Mouse (Mus musculus) hindbrain, embryonic 12.5 days (tissue): ENCODE results near the gene 1700015F17Rik. TPM values are rescaled to one million over a fixed set of nuclear protein-coding genes. Genes with fewer than 3 reads are reported as not detected.
A peak's percentile ranks its signal among the peaks of the same experiment; 100 is the strongest.

Source experiments
- ATAC-seq: fragments of 200-750 bp; cut with Nextera tagmentation; 2 replicates; pipeline ENCODE4 v1.8.0; 2017; ENCODE audit warnings: moderate TSS enrichment; ENCODE audit not compliant: low FRiP score
- H3K27ac ChIP-seq: fragments of 300-500 bp; sonication (generic); 2 replicates; pipeline ENCODE4 v1.5.1; 2016; ENCODE audit warnings: mild to moderate bottlenecking
- H3K27me3 ChIP-seq: fragments of 300-500 bp; sonication (generic); 2 replicates; pipeline ENCODE4 v1.6.1; 2016; ENCODE audit warnings: mild to moderate bottlenecking
- H3K36me3 ChIP-seq: fragments of 300-500 bp; sonication (generic); 2 replicates; pipeline ENCODE4 v1.6.1; 2016; ENCODE audit warnings: mild to moderate bottlenecking
- H3K4me1 ChIP-seq: fragments of 300-500 bp; sonication (generic); 2 replicates; pipeline ENCODE4 v1.6.1; 2016
- H3K4me2 ChIP-seq: fragments of 300-500 bp; sonication (generic); replicated peaks from 2 replicates; pipeline ENCODE4 v1.6.1; 2016; ENCODE audit warnings: mild to moderate bottlenecking
- H3K4me3 ChIP-seq: fragments of 300-500 bp; sonication (generic); 2 replicates; pipeline ENCODE4 v1.5.1; 2016; ENCODE audit warnings: mild to moderate bottlenecking
- H3K9ac ChIP-seq: fragments of 300-500 bp; sonication (generic); 2 replicates; pipeline ENCODE4 v1.6.1; 2016; ENCODE audit warnings: mild to moderate bottlenecking, moderate library complexity
- H3K9me3 ChIP-seq: fragments of 300-500 bp; sonication (generic); replicated peaks from 2 replicates; pipeline ENCODE4 v1.6.1; 2016; ENCODE audit warnings: mild to moderate bottlenecking
- WGBS: fragments of 180-500 bp; shearing (Covaris S2); methylation state at CpG from one replicate; pipeline ENCODE4 v1.1.7; 2016; 5-methylcytosine and 5-hydroxymethylcytosine counted together
- polyA plus RNA-seq: library from polyadenylated mRNA; unstranded; fragments of >200 nt; fragmentation: Nextera tagmentation; extraction: Ambion mirVana; gene quantifications from 2 replicates; pipeline ENCODE4 v1.2.1, GENCODE M21; 2016

The 1700015F17Rik gene
- polyA plus RNA-seq, 1 experiment from 2014 or later: not detected

- Histone ChIP-seq H3K4me2 (no peak overlapping the region), H3K9ac (no peak overlapping the region), H3K27ac (no peak overlapping the region), H3K4me3 (no peak overlapping the region), H3K4me1 (no peaks in the 10 kb centered on the region), H3K9me3 (no peaks in the 10 kb centered on the region), H3K27me3 (no peaks in the 10 kb centered on the region), H3K36me3 (no peaks in the 10 kb centered on the region)
- WGBS: 85% methylated on average over 4 of the region's 4 CpGs
- peak; percentile 36; the same call in 1 of the 2 replicates for ATAC-seq
Observed at GRCm38 (mm10) chr5:5495042-5495441, 16.1 kb upstream of the 1700015F17Rik start.

- WGBS: 41% methylated on average over 16 of the region's 16 CpGs
- peak; percentile 67 for ATAC-seq
Observed at GRCm38 (mm10) chr5:5494269-5495005, 15.5 kb upstream of the 1700015F17Rik start.

GRCm38 (mm10) chr5:5492163-5492562 is 13.2 kb upstream of the 1700015F17Rik start:
- Histone ChIP-seq H3K27me3 (no peaks in the 10 kb centered on the region), H3K4me2 (no peak overlapping the region), H3K9ac (no peak overlapping the region), H3K9me3 (no peaks in the 10 kb centered on the region), H3K36me3 (no peaks in the 10 kb centered on the region), H3K27ac (no peak overlapping the region), H3K4me1 (no peaks in the 10 kb centered on the region), H3K4me3 (no peak overlapping the region)
- ATAC-seq: no peak
- over 99% methylated on average over 4 of the region's 4 CpGs for WGBS

More at GRCm38 (mm10) chr5:5494269-5495005, 15.5 kb upstream of the 1700015F17Rik start:
- H3K27ac ChIP-seq: no peak overlapping the region
- H3K27me3 ChIP-seq: no peaks in the 10 kb centered on the region
- H3K36me3 ChIP-seq: no peaks in the 10 kb centered on the region
- H3K4me3 ChIP-seq: no peak overlapping the region
- H3K4me2 ChIP-seq: no peak overlapping the region
- no peaks in the 10 kb centered on the region for H3K9me3 ChIP-seq
- H3K9ac ChIP-seq: no peak overlapping the region
- no peaks in the 10 kb centered on the region for H3K4me1 ChIP-seq

DNA sequence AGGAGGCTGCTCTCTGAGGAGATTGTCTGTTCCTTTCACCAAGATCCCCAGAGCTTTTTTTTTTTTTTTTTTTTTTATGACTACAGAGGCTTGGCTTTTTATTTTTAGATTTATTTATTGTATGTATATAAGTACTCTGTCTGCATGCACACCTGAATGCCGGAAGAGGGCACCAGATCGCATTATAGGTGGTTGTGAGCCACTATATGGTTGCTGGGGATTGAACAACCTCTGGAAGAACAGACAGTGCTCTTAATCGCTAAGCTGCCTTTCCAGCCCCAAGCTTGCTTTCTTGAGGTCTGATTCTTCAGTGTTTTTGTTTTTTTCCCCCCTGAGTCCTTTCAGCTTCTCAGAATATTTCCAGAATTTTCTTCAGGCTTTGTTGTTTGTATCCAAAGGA is 7.1 kb upstream of the 1700015F17Rik start:
- WGBS: 26% methylated on average over 3 of the region's 3 CpGs
- no peaks in the 10 kb centered on the region for H3K27me3 ChIP-seq
- H3K27ac ChIP-seq: no peak overlapping the region
- ATAC-seq: no peak
- no peaks in the 10 kb centered on the region for H3K4me1 ChIP-seq
- H3K9ac ChIP-seq: no peak overlapping the region
- no peak overlapping the region for H3K4me2 ChIP-seq
- H3K9me3 ChIP-seq: no peaks in the 10 kb centered on the region
- H3K36me3 ChIP-seq: no peaks in the 10 kb centered on the region
- no peak overlapping the region for H3K4me3 ChIP-seq

DNA sequence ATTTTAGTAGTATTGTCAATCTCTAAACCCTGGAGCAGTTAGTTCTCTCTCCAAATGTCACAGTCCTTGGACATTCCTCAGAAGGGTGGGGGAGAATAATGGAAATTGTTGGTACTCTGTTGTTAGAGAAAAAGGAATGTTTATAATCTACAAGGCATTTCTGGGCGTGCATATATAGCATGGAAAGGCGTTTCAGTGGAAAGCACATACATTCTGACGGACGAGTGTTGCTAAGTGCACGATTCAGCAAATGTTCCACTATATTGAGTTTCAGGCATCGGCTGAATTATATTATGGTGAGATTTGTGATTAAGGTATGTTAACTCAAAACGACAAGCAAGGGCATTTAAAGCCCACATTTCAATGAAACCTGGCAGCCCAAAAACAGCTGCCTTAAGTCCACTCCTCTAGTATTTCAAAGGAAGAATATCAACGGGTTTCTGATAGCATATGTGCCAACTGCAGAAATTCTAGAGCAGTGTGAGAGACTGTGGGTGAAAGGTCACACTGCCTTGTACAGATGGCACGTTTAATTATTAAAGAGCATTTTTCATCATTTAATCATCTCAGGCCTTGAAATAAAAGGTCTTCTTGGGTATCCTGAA is 4.4 kb upstream of the 1700015F17Rik start:
- H3K9me3 ChIP-seq: no peaks in the 10 kb centered on the region
- H3K9ac ChIP-seq: no peak overlapping the region
- no peaks in the 10 kb centered on the region for H3K27me3 ChIP-seq
- 64% methylated on average over 9 of the region's 9 CpGs for WGBS
- no peaks in the 10 kb centered on the region for H3K4me1 ChIP-seq
- H3K27ac ChIP-seq: no peak overlapping the region
- no peak overlapping the region for H3K4me3 ChIP-seq
- ATAC-seq: peak; percentile 16; the same call in 1 of the 2 replicates
- no peak overlapping the region for H3K4me2 ChIP-seq
- H3K36me3 ChIP-seq: no peaks in the 10 kb centered on the region

GRCm38 (mm10) chr5:5481662-5482061 is 2.7 kb upstream of the 1700015F17Rik start:
- Histone ChIP-seq H3K36me3 (no peaks in the 10 kb centered on the region), H3K4me1 (no peaks in the 10 kb centered on the region), H3K9me3 (no peaks in the 10 kb centered on the region), H3K9ac (no peak overlapping the region), H3K27ac (no peak overlapping the region), H3K4me3 (no peak overlapping the region), H3K4me2 (no peak overlapping the region), H3K27me3 (no peaks in the 10 kb centered on the region)
- WGBS: 8% methylated on average over 1 of the region's 1 CpGs
- 0 out of 2 replicates have a peak, but pooled peaks have one; percentile 19 for ATAC-seq

GRCm38 (mm10) chr5:5476133-5476532 is 2.8 kb downstream of the 1700015F17Rik start:
- Histone ChIP-seq H3K36me3 (no peaks in the 10 kb centered on the region), H3K4me2 (no peak overlapping the region), H3K4me1 (no peaks in the 10 kb centered on the region), H3K4me3 (no peak overlapping the region), H3K27ac (no peak overlapping the region), H3K9me3 (no peaks in the 10 kb centered on the region), H3K9ac (no peak overlapping the region), H3K27me3 (no peaks in the 10 kb centered on the region)
- ATAC-seq: no peak
- 92% methylated on average over 4 of the region's 4 CpGs for whole genome bisulfite sequencing

- Histone ChIP-seq H3K27ac (no peak overlapping the region), H3K36me3 (no peaks in the 10 kb centered on the region), H3K9ac (no peak overlapping the region), H3K4me2 (no peak overlapping the region), H3K4me3 (no peak overlapping the region), H3K4me1 (no peaks in the 10 kb centered on the region), H3K27me3 (no peaks in the 10 kb centered on the region), H3K9me3 (no peaks in the 10 kb centered on the region)
- no peak for ATAC-seq
- 89% methylated on average over 1 of the region's 1 CpGs for WGBS
Observed at GRCm38 (mm10) chr5:5465256-5465655, 13.7 kb downstream of the 1700015F17Rik start.

DNA sequence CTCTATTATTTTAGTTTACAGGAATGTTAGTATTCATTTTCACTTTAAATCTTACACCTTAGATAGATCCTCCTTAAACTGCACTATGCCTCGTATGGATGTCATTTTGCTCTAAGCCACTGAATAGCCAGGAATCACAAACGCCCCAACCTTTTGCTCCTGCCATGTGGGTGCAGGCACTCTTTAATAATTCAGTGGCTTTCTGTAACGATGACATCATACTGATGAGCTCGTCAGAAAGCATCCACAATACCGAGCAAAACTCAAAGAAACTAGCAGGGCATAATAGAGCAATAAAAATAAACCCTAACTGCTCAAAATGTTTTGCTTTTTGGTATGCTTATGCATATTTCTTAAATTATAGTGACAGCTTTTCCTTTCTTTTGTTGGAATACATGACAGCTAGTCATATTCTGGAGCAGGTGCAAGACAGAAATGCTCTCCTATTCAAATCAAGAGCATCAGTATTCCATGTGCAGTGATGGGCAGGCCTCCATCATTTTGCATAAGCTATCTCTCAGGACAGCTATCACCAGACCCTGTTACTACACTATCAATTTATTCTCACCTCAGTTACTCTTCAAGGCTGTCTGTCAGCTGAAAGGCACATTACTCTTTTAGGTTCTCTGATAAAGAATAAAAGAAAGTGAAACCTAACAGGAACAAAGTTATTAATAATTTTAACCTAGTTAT is 47.1 kb downstream of the 1700015F17Rik start:
- ATAC-seq: peak; percentile 83
- H3K36me3 ChIP-seq: no peaks in the 10 kb centered on the region
- H3K4me3 ChIP-seq: no peak overlapping the region
- H3K4me2 ChIP-seq: no peak overlapping the region
- H3K27me3 ChIP-seq: no peaks in the 10 kb centered on the region
- H3K9ac ChIP-seq: no peak overlapping the region
- H3K27ac ChIP-seq: no peak overlapping the region
- H3K4me1 ChIP-seq: no peaks in the 10 kb centered on the region
- WGBS: 58% methylated on average over 5 of the region's 5 CpGs
- no peaks in the 10 kb centered on the region for H3K9me3 ChIP-seq

DNA sequence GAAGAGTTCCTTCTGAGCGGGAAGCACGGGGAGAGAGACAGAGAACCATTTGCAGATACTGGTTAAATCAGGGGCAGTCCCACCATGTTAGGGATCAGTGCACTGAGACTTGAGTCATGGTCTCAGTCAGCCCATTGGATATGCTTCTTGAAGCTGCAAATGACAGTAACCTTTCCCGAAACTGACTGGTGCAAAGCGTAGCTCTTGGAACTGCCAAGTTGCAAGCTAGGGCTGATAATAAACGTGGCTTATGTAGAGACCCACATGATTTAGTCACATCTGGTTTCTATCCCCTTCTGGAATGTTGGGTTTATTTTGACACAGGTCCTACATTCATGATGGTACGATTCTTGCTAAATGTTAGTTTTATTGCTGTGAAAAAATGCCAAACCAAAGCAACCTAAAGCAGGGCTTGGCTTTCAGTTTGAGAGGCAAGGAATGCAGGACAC is 55.2 kb downstream of the 1700015F17Rik start:
- no peaks in the 10 kb centered on the region for H3K9me3 ChIP-seq
- no peak overlapping the region for H3K4me3 ChIP-seq
- no peaks in the 10 kb centered on the region for H3K27me3 ChIP-seq
- WGBS: 79% methylated on average over 6 of the region's 6 CpGs
- no peaks in the 10 kb centered on the region for H3K4me1 ChIP-seq
- H3K9ac ChIP-seq: no peak overlapping the region
- H3K36me3 ChIP-seq: no peaks in the 10 kb centered on the region
- no peak overlapping the region for H3K4me2 ChIP-seq
- no peak overlapping the region for H3K27ac ChIP-seq
- ATAC-seq: no peak

- WGBS: 97% methylated on average over 4 of the region's 4 CpGs
- no peak overlapping the region for H3K4me2 ChIP-seq
- no peak for ATAC-seq
- no peak overlapping the region for H3K27ac ChIP-seq
- H3K27me3 ChIP-seq: no peaks in the 10 kb centered on the region
- H3K4me3 ChIP-seq: no peak overlapping the region
- no peaks in the 10 kb centered on the region for H3K4me1 ChIP-seq
- H3K9ac ChIP-seq: no peak overlapping the region
- H3K36me3 ChIP-seq: no peaks in the 10 kb centered on the region
- H3K9me3 ChIP-seq: no peaks in the 10 kb centered on the region
Observed at GRCm38 (mm10) chr5:5423081-5423480, 55.9 kb downstream of the 1700015F17Rik start.

DNA sequence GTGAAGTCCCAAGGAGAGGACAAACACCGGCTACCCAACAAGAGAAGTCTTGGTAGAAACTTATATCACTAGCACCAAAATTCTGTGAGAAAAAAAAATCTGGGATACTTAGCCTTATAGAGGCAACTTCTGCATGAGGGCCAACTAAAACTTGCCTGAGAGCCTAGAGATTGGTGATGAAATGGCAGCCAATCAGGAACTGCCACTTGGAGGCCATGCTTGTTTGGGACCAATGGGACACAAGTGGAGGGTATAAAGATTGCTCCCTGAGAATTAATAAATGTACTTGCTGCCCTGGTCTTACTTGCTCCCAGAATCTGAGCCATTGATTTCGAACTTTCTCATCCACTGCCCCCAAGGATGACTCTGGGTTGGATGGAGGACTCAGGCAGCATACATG is 57.5 kb downstream of the 1700015F17Rik start:
- Histone ChIP-seq H3K4me2 (no peak overlapping the region), H3K27ac (no peak overlapping the region), H3K36me3 (no peaks in the 10 kb centered on the region), H3K9me3 (no peaks in the 10 kb centered on the region), H3K4me3 (no peak overlapping the region), H3K27me3 (no peaks in the 10 kb centered on the region), H3K9ac (no peak overlapping the region), H3K4me1 (no peaks in the 10 kb centered on the region)
- 91% methylated on average over 2 of the region's 2 CpGs for WGBS
- ATAC-seq: no peak
